Mouse (Mus musculus) embryo, embryonic 10.5 days (tissue): ENCODE measurements around the gene Trim41.
"Not testable (repeated sequence)": the region's sequence is repeated elsewhere in the genome, so short reads cannot be mapped to it uniquely, and the experiment has no call there.

Experiments
- DNase-seq: peaks from one replicate; pipeline ENCODE4 v3.0.0-alpha.2; 2015; ENCODE audit warnings: low spot score

Trim41 gene

DNA sequence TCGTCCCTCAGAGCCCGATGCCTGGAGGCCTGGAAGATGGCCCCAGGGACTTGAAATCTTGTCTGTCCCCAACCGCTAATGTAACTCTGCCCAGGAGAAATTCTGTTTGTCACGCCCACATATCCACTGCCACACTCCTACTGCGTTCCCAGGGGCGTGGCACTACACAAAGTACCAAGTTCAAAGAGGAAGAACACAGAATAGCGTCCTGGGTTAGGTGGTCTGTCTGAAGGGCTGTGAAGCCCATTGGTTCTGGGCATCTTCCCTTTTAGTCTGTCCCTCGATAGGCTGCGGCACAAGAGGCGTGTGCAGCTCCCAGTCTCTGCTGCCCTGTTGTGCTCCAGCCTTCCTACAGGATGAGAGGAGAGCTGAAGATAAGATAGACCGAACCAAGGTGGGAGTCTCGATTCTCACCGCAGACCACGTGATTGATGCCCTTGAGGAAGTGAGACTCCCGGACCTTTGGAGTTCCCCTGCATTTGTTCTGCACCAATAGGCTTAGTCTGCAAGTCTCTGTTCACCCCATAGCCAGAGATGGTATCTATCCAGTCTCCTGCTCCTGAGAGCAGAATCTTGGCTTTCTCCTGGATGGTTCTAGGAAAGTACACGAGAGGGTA is 21.1 kb upstream of the Trim41 start:
- peak; percentile 59 for DNase-seq

DNA sequence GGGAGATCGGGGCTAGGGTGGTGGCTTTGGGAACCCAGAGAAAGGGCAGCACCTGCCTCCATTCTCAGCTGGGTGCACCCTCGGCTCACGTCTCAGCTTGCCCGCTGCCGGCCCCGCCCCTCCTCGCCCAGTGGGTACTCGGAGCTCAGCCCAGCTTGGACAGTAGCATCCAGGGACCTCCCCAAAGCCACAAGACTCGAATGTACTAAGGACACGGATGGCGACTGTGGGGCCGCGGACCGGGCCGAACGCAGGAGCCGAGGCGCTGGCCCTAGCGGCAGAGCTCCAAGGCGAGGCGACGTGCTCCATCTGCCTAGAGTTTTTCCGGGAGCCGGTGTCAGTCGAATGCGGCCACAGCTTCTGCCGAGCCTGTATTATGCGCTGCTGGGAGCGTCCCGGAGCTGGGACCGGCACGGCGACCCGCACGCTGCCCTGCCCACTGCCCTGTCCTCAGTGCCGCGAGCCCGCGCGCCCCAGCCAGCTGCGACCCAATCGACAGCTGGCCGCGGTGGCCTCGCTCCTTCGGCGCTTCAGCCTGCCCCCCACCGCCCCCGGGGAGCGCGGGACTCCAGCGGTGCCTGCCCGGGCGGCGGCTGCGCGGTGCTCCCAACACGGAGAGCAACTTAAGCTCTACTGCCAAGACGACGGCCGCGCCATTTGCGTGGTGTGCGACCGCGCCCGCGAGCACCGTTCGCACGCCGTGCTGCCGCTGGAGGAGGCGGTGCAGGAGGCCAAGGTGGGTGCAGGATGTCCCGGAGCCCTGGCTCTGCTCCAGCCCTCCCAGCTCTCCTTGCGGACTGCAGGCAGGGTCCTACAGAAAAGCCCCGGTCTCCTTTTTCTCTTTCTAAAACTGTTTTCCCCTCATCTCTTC is 20.4 kb upstream of the Trim41 start:
- DNase-seq, result peak; percentile 59

DNA sequence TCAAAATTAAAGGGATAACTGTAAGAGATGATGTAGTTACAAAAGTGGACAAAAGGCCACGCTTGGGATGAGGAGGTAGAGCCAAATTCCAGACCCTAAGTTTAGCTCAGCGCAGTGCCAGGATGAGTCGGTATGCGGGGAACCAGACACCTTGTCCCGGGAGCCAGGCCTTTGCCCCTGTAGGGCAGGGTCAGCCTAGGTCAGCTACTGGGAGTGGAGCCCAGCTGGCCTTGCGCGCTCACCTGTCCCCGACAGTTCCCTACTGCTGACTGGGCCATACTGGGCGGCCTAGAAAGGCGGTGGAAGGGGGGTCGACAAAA is 19.8 kb upstream of the Trim41 start:
- no peak for DNase-seq

DNA sequence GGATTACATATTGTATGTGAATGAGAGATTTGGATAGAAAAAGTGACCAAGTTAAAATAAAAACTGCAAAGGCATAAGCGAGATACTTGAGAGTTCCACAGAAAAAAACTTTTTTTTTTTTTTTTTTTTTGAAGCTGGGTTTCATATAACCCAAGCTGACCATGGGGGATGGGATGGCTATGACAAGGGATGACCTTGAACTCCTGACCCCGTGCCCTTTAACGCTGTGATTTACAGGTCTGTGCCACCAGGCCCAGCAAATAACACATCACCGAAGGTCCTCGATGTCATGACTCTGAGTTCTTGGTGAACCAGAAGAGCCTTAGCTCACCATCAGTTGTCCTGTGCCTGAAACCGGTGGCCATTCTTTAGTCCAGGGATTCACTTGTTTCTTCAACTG is 18.8 kb upstream of the Trim41 start:
- no peak for DNase-seq

DNA sequence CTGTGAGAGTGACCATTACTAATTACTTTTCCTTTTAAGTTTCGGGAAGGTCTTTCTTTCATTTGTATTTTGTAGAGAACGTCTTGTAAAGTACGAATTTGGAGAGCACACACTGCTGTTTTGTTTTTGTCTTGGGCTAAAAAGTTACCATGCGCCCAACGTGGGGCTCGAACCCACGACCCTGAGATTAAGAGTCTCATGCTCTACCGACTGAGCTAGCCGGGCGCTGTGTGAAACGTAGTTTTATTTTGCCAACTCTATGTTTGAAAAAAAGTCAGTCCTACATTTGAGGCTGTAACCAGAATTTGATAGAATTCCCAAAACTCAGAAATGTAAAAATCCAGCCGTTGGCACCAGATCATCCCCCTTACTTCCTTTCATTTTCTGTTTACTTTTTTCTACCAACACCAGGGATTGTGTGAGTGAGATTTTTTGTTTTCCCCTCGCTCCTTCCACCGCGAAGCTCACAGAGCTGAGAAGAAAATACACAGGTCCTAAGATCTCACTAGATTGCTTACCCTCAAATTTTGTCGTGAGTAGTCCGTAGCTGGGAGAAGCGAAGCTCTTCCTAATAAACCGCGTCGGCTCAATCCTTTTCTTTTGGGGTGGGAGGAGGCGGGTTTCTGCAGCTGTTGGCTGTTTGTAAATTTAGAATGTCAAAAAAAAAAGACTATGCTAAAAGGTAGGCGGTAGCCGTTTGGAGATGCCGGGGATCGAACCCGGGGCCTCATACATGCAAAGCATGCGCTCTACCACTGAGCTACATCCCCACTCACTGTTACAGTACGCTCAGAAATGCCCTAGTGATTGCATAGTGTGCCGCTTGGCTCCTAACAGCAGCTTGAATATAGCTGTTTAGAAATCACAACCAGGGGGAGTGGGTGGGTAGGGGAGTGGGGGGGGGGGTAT is 16.8 kb upstream of the Trim41 start:
- DNase-seq, result peak; percentile 96

DNA sequence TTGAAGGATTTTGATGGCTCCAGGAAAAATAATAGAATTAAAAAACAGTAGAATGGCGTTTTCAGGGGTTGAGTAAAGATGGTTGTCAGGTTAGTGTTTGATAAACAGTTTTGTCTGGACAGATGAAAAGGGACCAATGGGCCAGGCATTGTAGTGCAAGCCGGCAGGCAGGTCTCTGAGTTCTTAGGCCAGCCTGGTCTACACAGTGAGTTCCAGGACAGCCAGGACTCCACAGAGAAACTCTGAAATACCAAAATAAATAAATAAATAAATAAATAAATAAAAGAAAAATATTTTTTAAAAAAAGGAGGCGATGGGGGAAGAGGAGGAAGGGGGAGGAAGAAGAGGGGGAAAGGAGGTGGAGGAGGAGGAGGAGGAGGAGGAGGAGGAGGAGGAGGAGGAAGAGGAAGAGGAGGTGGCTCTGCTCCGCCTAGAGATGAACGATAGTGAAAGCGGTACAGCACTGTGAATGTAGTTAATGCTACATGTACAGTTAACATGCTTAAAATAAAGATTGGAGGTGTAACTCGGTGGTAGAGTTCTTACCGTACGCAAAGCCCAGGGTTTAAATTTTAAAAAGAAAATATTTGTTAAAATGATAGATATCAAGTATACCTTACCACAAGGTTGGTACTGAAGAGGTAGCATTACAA is 16.1 kb upstream of the Trim41 start:
- DNase-seq, result no peak

DNA sequence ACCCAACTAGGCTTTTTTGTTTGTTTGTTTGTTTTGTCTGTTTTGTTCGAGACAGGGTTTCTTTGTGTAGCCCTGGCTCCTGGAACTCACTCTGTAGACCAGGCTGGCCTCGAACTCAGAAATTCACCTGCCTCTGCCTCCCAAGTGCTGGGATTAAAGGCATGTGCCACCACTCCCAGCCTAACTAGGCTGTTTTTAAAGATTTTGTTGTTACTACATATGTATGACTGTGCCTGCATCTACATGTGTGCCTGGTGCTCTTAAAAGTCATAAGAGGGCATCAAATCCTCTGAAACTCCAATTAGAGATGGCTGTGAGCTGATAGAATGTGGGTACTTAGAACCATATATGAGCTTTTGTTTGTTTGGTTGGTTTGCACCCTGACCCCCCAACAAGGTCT is 14.1 kb upstream of the Trim41 start:
- DNase-seq, result no peak

DNA sequence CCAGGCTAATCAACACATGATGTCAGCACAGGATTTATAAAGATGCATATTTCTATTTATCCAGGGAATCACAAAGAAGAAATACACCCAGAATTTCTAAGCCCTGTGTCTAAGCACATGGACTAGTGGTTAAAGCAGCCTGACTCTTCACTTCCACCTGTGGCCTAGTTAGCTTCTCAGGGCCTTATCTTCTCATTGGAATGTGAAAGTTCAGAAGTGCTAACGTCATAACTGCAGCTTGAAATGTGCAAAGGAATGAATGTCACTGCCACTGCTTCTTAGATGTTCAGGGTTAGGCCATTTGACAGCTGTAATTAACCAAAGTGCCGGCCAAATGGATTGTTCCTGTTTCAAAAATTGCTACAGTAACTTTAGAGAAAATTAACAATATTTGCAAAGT is 13.1 kb upstream of the Trim41 start:
- no peak for DNase-seq

DNA sequence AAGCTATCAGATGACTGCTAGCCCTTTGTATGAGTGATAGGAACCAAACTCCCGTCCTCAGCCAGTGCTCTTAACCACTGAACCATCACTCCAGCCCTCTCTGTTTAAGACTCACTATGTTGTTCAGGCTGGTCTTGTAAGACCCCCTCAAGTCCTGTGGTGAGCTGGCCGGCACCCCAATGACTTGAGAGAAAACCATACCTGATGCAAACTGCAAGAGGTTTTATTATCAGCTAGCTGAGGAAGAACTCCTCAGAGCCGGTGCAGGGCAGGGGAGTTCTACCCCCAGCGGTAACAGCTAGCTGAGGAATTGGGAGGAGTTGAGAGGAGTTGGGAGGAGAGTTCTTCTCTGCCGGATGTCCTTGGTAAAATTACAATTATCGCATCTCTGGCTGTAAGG is 10.8 kb upstream of the Trim41 start:
- DNase-seq, result no peak

DNA sequence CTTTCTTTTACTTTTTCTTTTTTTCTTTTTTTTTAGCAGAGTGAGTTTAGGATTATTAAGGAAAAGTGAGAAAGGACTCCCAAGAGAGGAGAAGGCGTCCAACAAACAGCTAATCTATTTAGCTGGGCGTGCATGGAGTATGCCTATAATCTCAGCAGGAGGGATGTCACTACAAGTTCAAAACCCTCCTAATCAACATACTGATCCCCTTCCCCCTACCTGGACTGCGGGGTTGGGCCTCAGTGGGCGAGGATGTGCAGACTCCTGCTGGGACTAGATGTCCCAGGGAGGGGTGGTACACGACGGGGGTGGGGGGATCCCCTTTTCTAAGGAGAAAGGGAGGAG is 9.6 kb upstream of the Trim41 start:
- peak; percentile 67 for DNase-seq

DNA sequence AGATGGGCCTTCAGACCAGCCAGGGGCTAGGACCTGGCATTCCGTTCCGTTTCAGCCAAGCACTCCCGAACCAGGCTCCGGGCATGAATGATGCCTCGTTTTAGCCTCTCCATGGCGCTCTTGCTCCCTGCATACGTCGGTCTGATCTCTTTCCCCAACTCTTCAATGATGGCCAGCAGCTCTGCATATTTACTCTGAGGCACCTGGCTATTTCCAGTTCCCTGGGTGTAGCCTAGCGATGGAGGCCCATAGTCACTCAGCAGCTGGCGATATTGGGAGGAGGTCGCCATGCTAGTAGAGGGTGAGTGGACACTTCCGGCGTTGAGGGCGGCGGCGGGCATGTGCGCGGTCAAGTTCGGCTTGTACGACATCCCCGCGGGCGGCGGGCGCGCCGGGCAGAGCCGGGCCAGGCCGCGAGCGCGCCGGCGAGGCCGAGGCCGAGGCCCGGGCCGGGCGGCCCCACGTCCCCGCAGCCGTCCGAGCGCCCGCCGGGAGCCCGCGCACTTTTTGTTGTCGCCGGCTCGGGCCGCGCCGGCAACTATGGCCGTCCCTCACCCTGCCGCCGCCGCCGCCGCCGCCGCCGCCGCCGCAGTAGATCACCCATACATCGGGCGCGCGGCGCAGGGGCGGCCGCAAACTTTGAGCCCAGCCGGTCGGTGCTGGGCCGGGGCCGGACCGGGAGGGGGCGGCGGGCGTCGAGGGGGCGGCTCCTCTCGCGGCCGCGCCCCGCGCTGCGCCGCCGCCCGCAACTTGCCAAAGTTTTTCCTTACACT is 9.0 kb upstream of the Trim41 start, which contains the start of the genes Trim7 and Gm12184:
TSS of gene Trim7 (plus strand) at position 162 of the 773 bp plus-strand sequence.
TSS of gene Gm12184 (minus strand) at position 677 of the 773 bp plus-strand sequence.
- not testable (repeated sequence) for DNase-seq

DNA sequence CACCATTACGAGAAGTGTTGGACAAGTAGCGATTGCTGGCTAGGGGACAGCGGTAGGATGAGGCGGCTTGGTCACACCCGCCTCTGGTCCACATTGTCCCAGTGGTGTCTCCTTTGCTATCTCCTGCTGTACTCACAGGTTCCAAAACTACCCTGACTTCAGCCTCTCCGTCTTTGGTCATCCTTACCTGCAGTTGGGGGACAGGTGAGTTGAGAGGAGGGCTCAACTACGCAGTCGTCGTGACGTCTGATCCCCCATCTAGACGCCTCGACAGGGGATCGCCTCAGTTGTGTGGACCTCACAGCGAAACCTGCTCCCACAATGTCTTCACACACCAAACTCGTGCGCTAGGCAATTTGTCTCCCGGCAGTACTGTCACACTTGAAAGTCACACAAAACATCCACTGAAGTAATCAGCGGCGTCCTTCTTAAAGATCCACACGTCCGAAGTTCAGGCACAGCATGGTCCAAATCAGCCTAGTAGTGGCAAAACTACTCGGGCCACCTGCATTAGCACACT is 7.2 kb upstream of the Trim41 start:
- peak; percentile 40 for DNase-seq

DNA sequence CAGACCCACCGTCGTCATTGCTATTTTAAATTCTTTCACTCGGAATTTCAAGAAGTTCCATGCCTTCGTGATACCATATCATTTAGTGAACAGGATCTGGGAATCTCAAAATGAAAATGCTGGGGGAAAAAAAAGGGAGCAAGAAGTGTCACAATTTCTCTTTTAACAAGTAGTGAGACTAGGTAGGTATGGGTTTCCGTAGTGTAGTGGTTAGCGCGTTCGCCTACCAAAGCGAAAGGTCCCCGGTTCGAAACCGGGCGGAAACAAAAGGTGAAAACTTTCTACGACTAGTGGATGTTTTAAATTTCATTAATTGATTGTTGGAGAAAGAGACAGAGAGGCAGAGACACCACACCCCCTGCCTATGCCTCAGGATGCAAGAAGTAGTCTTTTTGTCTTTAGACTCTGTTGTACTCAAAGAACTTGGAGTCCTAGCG is 6.4 kb upstream of the Trim41 start:
- peak; percentile 94 for DNase-seq

DNA sequence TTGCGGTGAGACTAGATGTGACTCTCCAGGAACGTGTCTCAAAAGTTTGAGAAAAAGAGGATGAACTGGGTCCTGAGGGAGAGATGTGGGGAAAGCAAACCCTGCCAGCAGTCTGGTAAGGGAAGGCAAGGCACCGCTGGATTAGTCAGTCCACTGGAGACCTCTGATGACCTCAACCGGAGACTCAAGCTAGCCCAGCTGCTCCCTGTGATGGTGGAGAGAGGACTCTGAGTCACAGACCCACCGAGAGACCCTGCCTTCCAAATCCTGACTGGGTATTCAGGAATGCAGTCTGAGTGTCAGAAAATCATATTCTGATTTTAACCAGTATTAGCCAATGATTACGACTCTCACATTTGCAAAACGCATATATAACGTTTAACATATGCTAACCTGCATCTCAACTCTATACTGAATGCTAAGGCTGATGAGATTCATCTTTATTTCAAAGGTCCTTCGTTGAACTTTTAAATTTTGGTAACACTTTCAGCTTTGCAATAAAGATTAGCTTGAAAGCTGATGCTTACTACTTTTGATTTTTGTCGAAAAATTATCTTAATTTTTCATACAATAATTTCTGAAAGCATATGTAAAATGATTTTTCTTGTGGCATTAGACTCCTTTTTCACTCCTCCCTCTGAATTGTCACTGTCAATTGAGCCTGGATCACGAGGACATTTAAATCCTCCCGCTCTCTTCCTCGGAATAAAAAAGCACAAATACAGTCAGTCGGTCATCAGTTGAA is 5.8 kb upstream of the Trim41 start:
- DNase-seq, result no peak

DNA sequence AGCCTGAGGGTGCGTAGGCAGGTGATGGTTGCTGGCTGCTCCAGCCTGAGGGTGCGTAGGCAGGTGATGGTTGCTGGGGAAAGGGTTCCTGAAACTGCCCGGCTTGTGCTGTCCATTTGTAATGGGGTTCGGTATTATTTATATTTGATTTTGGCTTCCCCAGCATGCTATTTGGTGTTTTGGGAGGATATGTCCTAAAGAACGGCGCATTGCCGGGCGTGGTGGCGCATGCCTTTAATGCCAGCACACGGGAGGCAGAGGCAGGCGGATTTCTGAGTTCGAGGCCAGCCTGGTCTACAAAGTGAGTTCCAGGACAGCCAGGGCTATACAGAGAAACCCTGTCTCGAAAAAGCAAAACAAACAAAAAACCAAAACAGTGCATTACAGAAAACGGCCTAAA is 4.1 kb upstream of the Trim41 start:
- not testable (repeated sequence) for DNase-seq

DNA sequence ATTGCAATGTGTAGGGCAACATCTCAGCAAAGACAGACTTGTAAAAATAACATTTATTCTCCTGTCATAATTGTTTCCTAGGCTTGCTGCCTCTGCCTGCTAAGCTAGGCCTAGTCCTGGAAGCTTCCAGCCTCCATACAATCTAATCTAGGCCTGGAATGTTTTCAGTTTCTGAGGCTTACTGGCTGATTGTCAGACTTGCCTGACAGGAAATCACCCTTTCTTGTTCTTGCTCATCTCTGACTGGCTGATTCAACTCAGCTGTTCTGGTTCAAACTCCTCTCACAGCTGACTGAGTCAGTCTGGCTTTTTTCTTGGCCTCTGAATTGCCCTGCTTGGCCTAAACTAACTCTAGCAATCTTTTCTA is 3.1 kb upstream of the Trim41 start:
- no peak for DNase-seq

DNA sequence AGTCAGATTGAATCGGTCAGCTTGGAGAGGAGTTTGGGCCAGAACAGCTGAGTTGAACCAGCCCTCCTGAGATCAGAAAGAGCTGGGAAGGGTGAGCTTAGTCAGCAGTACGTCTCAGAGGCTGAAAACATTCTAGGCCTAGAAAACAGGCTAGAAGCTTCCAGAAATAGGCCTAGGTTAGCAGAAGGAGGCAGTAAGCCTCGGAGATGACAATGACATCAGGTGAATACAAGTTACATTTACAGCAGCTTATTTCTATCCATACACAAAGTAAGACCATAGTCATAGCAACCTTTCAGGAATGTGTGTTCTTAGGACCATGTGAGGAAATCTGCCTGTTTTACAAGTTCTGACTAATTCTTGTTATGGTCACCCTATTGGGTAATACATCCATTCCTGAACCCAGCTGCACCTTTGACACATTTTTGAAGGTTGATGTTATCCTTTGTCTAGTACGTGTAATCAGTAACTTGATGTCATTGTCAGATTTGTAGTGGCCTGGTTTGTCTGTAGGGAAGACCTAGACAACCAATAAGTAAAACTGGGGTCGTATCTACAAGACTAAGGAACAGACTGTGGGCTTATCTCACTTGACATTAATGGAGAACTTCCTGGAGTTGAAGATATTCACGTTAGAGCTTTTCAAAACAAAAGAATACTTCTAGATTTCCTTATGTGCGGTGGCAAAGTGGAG is 2.6 kb upstream of the Trim41 start:
- no peak for DNase-seq

DNA sequence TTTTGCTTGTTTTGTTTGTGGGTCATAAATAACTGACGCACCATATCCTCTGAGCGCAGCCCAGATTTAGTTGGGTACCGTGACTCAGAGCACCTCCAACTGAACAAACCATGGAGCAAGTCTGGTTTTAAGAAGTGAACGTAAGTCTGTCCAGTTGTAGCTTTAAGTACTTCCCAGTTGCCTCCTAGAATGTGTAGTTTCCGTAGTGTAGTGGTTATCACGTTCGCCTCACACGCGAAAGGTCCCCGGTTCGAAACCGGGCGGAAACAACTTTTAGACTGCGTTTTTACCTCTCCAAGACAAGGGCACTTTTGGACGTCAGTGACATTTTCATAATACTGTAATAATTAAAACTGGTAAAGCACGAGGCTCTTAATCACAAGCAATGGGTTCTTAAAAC is 1.2 kb upstream of the Trim41 start:
- DNase-seq, result peak; percentile 99

DNA sequence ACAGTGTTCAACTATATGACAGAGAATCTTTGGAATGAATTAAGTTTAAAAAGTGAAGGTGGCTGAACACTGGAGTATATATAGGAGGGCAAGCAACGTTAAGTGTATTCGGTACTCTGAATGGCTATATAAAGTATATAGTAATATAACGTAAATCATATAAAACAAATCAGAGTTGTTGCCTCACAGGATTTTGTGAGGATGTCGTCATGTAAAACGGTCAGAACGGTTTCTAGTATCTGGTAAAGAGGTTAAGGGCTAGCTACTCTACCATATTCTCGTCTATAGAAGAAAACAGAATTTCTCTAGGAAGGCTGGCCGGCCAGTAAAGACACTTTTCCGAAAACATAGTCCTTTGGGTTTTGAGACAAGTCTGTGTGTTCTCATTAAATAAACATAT is 641 bp upstream of the Trim41 start:
- peak; percentile 46 for DNase-seq

DNA sequence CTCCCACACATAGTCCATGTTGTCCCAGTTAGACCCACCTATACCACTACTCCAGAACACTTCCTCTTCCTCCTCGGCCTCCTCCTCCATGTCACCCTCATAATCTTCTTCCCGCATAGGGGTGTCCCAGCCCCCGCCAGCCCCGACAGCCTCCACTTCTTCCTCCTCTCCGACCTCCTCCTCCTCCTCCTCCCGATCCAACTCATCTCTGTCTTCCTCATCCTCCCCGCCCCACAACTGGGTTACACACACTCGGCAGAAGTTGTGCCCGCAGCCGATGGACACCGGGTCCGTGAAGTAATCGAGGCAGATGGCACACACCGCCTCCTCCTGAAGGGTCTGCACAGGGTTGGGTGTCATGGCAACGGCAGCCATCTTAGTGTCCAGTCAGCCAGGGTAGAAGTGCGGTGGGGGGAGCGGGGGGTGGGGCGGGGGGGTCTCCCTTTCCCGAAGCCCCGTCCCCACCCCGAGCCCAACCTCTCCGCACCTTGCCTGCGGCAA is 822 bp downstream of the Trim41 start:
- DNase-seq, result peak; percentile 80
